Mouse (Mus musculus) fat pad, adult 2 months (tissue): Measurements from ENCODE around the gene Krtap3-1.
"Not testable (repeated sequence)": the region's sequence is repeated elsewhere in the genome, so short reads cannot be mapped to it uniquely, and the experiment has no call there.

Experiments used
- DNase-seq: peaks from one replicate; pipeline ENCODE4 v3.0.0-alpha.2; 2011; ENCODE audit warnings: low read depth, low spot score; ENCODE audit errors: extremely low read depth

Krtap3-1 gene

GRCm38 (mm10) chr11:99566530-99566929 lies at the start of gene Krtap3-1:
Krtap3-1 (minus strand) TSS chr11:99566630.
- no peak for DNase-seq

- DNase-seq = no peak
Observed at GRCm38 (mm10) chr11:99614796-99615363, 48.5 kb upstream of the Krtap3-1 start, which contains the start of gene Krtap2-4. Krtap2-4 (minus strand) TSS chr11:99614846.

- DNase-seq = not testable (repeated sequence)
Observed at GRCm38 (mm10) chr11:99610089-99610488, 43.7 kb upstream of the Krtap3-1 start, which contains the start of gene Gm11937. Gm11937 (minus strand) TSS chr11:99610189.

GRCm38 (mm10) chr11:99609126-99609525 lies 42.7 kb upstream of the Krtap3-1 start:
- DNase-seq = no peak

- not testable (repeated sequence) for DNase-seq
Observed at GRCm38 (mm10) chr11:99603208-99603607, 36.8 kb upstream of the Krtap3-1 start, which contains the start of gene Gm11938. Gm11938 (minus strand) TSS chr11:99603308.

GRCm38 (mm10) chr11:99597742-99598141 lies 31.3 kb upstream of the Krtap3-1 start, which contains the start of gene Krtap9-3:
Krtap9-3 (minus strand) TSS chr11:99598105.
- not testable (repeated sequence) for DNase-seq

- DNase-seq = no peak
Observed at GRCm38 (mm10) chr11:99590981-99591380, 24.6 kb upstream of the Krtap3-1 start, which contains the start of gene Krtap1-3. Krtap1-3 (minus strand) TSS chr11:99591339.

GRCm38 (mm10) chr11:99585096-99585495 lies 18.7 kb upstream of the Krtap3-1 start:
- no peak for DNase-seq

GRCm38 (mm10) chr11:99583245-99583704 lies 16.8 kb upstream of the Krtap3-1 start, which contains the start of gene Krtap1-4:
Krtap1-4 (minus strand) TSS chr11:99583654.
- no peak for DNase-seq

GRCm38 (mm10) chr11:99581564-99581963 lies 15.1 kb upstream of the Krtap3-1 start:
- no peak for DNase-seq

- no peak for DNase-seq
Observed at GRCm38 (mm10) chr11:99581051-99581450, 14.6 kb upstream of the Krtap3-1 start.

- DNase-seq = no peak
Observed at GRCm38 (mm10) chr11:99580636-99581035, 14.2 kb upstream of the Krtap3-1 start, which contains the start of gene Krtap1-5. Krtap1-5 (minus strand) TSS chr11:99581016.

- DNase-seq = no peak
Observed at GRCm38 (mm10) chr11:99574106-99574505, 7.7 kb upstream of the Krtap3-1 start.

- no peak for DNase-seq
Observed at GRCm38 (mm10) chr11:99573164-99573563, 6.7 kb upstream of the Krtap3-1 start.

GRCm38 (mm10) chr11:99562580-99562979 lies 3.9 kb downstream of the Krtap3-1 start:
- no peak for DNase-seq

GRCm38 (mm10) chr11:99559366-99559765 lies 7.1 kb downstream of the Krtap3-1 start, which contains the start of gene Gm11939:
Gm11939 (minus strand) TSS chr11:99559466.
- no peak for DNase-seq

- DNase-seq = no peak
Observed at GRCm38 (mm10) chr11:99557976-99558745, 8.3 kb downstream of the Krtap3-1 start.

- no peak for DNase-seq
Observed at GRCm38 (mm10) chr11:99556753-99557152, 9.7 kb downstream of the Krtap3-1 start, which contains the start of gene Krtap3-2. Krtap3-2 (minus strand) TSS chr11:99556853.

GRCm38 (mm10) chr11:99556195-99556594 lies 10.2 kb downstream of the Krtap3-1 start:
- DNase-seq = no peak

GRCm38 (mm10) chr11:99550765-99551164 lies 15.7 kb downstream of the Krtap3-1 start, which contains the start of gene Krtap3-3:
Krtap3-3 (minus strand) TSS chr11:99550865.
- DNase-seq = no peak

- no peak for DNase-seq
Observed at GRCm38 (mm10) chr11:99547892-99548291, 18.5 kb downstream of the Krtap3-1 start.
